Mouse (Mus musculus): ENCODE results near the gene Mical2.

- TF ChIP-seq CTCF (conservative IDR thresholded peaks at IDR 0.05; ENCODE audit: insufficient read depth, insufficient read length, low read depth, low read length) (no peak), POLR2A (IDR thresholded peaks at IDR 0.05; ENCODE audit: low read depth, low read length) (no peak)
These were observed 50.2 kb downstream of the Mical2 start for GRCm38 (mm10) chr7:112275883-112276282.
